Mouse (Mus musculus) 416B (cell line): ENCODE measurements at regions not wholly inside any gene's neighbourhood (a gene's known extent, or its start where the extent isn't known, plus 50 kb on each side); places are given as distances from the start of the nearest gene placed in this dataset.

Source experiments
- DNase-seq: peaks from one replicate; pipeline ENCODE4 v3.0.0; 2011; ENCODE audit warnings: low read depth

- no peak for DNase-seq
These were observed 261.6 kb downstream of the Adcyap1 start for GRCm38 (mm10) chr17:93460409-93460808.

- no peak for DNase-seq
These were observed 264.9 kb downstream of the Adcyap1 start for GRCm38 (mm10) chr17:93463621-93464211.

- no peak for DNase-seq
These were observed 283.6 kb downstream of the Adcyap1 start for GRCm38 (mm10) chr17:93482378-93482777.

- no peak for DNase-seq
These were observed 285.7 kb downstream of the Adcyap1 start for GRCm38 (mm10) chr17:93484540-93484939.

- DNase-seq = no peak
These were observed 287.6 kb downstream of the Adcyap1 start for GRCm38 (mm10) chr17:93486442-93486841.

- DNase-seq = no peak
These were observed 291.3 kb downstream of the Adcyap1 start for GRCm38 (mm10) chr17:93489988-93490732.

GRCm38 (mm10) chr17:93508882-93509594 is 310.2 kb downstream of the Adcyap1 start:
- DNase-seq = no peak

- DNase-seq = no peak
These were observed 324.6 kb downstream of the Adcyap1 start for GRCm38 (mm10) chr17:93523406-93523805.

- DNase-seq = no peak
These were observed 327.2 kb downstream of the Adcyap1 start for GRCm38 (mm10) chr17:93525871-93526644.

- no peak for DNase-seq
These were observed 333.7 kb downstream of the Adcyap1 start for GRCm38 (mm10) chr17:93532535-93532934.

GRCm38 (mm10) chr17:93534945-93535344 is 336.1 kb downstream of the Adcyap1 start:
- no peak for DNase-seq

GRCm38 (mm10) chr17:93535751-93536150 is 336.9 kb downstream of the Adcyap1 start:
- DNase-seq = no peak

- DNase-seq = no peak
These were observed 343.0 kb downstream of the Adcyap1 start for GRCm38 (mm10) chr17:93541795-93542194.

GRCm38 (mm10) chr17:93550339-93550738 is 351.5 kb downstream of the Adcyap1 start:
- DNase-seq = no peak

- DNase-seq = no peak
These were observed 357.1 kb downstream of the Adcyap1 start for GRCm38 (mm10) chr17:93555872-93556271.

- no peak for DNase-seq
These were observed 364.5 kb downstream of the Adcyap1 start for GRCm38 (mm10) chr17:93563277-93563772.

- DNase-seq = peak; percentile 1
These were observed 381.2 kb downstream of the Adcyap1 start for GRCm38 (mm10) chr17:93579981-93580380.

GRCm38 (mm10) chr17:93598181-93598685 is 399.4 kb downstream of the Adcyap1 start:
- DNase-seq = no peak

- DNase-seq = no peak
These were observed 401.4 kb downstream of the Adcyap1 start for GRCm38 (mm10) chr17:93600236-93600635.

- no peak for DNase-seq
These were observed 410.4 kb downstream of the Adcyap1 start for GRCm38 (mm10) chr17:93609261-93609660.

GRCm38 (mm10) chr17:93609942-93610596 is 411.3 kb downstream of the Adcyap1 start:
- DNase-seq = no peak
